Mouse (Mus musculus) gastrocnemius, postnatal 25 days (tissue): ENCODE results near the gene Zswim1. TPM values are rescaled to one million over a fixed set of nuclear protein-coding genes. Genes with fewer than 3 reads are reported as not detected.
A peak's percentile ranks its signal among the peaks of the same experiment; 100 is the strongest.
"Not testable (repeated sequence)": the region's sequence is repeated elsewhere in the genome, so short reads cannot be mapped to it uniquely, and the experiment has no call there.

Source experiments
- DNase-seq: peaks from one replicate; pipeline ENCODE4 v3.0.0; 2022
- total RNA-seq, 2 experiments: library from RNA; stranded (reverse); gene quantifications; 1 replicate in 1 of 2; 2 replicates in 1 of 2; pipeline ENCODE4 v1.2.3; 2021

Zswim1 gene
- total RNA-seq, 2 experiments from 2014 or later = 3.7 to 3.8 TPM

DNA sequence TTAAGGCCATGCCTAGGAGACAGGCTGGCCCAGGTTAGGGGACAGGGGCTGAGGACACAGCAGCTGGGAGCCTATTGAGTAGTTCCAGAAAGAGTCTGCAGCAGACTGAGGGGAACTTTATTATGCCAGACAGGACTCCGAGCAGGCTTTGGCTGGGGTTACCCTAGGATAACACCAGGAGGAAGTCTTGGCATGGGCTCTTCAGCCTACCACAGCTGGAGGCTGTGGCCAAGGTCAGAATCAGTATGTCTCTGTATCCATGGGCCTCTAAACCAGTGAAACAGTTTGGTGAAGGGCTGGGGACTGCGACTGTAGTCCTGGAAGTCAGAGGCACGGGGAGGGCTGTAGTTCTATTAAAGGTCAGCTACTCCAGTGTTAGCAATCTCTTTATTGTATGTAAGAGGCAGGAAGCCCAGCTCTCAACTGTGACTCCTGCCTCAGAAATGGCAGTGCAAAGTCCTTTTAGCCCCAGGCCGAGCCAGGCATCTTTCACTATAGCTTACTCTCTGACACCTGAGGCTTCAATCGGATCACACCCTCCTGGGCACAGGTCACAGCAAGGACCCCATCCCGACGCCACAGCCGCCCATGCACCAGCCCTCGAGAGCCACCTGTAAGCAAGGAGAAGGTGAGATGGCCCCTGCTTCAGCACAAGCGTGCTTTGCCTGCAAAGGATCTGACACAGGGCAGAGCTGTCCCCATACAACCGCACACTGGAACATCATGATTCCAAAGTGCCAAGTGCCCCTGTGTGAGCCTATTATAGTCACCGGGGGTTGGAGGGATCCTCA is 29.9 kb upstream of the Zswim1 start:
- no peak for DNase-seq

DNA sequence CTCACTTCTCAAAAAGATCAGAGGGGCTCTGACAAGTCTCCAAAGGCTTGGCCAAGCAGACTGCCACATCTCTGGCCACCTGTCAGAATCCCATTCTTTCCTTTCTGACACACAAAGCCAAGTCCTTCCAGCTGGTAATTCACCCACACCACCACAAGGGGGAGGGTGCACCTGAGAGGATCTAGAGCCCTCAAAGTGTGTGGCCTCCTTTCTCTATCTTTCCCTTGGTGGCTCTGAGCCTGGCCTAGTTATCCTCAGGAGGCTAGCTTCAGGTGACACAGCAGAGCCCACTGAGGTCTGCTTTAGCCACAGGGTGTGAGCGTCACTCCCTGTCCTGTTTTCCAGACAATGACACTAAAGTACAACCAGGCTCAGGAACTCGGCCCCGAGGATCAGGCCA is 29.2 kb upstream of the Zswim1 start:
- DNase-seq = peak; percentile 35

- DNase-seq = no peak
These were observed 28.7 kb upstream of the Zswim1 start for GRCm38 (mm10) chr2:164793772-164794171.

DNA sequence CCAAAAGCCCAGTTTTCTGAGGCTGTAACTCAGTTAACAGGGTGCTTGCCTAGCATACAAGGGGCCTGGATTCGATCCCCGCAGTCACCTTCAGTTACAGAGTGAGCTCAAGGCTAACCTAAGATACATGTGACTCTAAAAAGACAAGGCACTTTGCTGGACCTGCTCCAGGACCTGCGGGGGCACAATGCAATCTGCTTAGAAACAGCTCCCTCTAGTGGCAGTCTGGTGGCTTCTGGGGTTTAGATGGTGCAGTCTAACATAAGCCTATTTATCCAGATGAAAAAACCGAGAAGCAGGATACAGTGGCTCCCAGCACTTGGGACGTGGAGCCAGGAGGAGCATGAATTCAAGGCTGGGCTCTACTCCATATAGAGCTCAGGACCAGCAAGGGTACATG is 28.2 kb upstream of the Zswim1 start:
- peak; percentile 69 for DNase-seq

DNA sequence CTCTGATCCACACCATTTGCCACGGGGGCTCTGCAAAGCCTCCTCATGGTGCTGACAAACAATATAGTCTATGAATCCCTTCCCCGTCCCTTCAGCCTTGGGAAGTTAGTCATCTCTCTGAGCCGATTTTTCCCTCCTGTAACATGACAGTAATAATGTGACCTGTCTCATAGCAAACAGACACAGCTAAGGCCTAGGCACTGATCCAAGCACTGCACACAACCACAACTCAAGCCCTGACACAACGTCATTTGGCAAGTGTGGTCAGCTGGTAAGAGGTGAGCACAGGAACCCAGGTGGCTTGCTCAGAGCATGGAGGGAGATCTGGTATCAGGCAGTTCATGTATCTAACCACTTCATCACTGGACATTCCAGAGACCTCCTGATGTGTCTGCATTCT is 26.6 kb upstream of the Zswim1 start:
- no peak for DNase-seq

GRCm38 (mm10) chr2:164798554-164798953 is 23.9 kb upstream of the Zswim1 start:
- DNase-seq = not testable (repeated sequence)

DNA sequence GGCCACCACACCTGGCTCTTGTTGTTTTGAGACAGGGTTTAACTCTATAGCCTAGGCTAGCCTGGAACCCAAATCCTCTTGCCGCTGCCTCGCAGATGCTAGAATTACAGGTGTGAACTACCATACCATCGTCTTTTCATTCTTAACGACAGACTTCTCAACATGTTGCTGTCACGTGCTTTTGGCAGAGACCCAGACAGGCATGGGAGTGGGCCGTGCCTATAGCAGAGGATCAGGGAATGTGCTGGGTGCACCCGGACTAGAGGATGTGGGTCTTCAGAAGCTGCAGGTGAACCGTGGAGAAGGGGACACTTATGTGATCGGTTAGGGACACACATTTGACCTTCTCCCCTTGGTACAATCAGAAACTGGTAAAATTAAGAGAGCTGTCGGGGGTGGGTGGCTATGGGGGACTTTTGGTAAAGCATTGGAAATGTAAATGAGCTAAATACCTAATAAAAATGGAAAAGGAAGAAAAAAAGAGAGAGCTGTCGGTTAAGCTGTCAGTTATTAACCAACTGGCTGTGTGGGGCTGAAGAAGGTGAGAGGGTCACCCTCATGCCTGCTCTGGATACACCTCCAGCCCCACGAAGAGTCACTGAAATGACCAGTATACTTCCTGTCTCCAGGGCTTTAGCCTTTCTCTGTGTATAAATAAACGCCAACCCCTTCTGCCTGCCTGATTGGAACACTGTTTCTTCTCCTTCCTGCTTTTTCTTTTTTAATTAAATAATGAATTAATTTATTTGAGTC is 22.1 kb upstream of the Zswim1 start:
- no peak for DNase-seq

DNA sequence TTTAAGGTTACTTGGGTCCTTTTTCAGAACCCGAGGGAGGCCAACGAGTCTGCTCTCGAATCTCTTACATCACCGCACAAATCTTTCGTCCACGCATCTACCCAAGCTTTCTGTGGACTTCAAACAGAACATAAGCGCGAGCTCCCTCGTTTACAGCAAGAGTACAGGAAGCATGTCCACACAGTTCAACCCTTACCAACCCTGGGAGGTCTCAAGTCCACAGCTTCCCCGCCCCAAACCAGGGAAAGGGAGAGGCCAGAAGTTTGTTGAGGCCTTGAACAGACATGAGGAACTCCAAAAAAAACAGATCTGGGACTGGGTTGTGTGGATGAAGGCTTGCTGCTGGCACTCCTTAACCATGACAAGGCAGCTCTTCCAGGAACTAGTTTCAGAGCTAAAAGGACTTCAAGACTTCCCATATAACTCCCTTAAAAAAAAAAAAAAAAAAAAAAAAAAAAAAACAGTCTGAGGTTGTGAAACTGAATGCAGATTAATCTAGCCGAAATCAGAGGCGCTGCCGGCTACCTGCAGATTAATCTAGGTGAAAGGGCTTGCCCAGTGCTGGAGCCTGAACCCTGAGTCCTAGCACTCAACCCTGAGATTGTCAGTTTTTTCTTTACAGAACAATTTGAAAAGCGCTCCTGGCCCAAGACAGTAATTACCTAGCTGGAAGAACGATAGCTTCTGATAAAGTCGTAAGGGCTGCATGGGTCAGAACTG is 19.1 kb upstream of the Zswim1 start:
- no peak for DNase-seq

- DNase-seq = no peak
These were observed 18.6 kb upstream of the Zswim1 start for GRCm38 (mm10) chr2:164803921-164804313.

- DNase-seq = peak; percentile 96
These were observed 17.8 kb upstream of the Zswim1 start, which contains the start of the genes Acot8 and Zswim3 for GRCm38 (mm10) chr2:164804533-164805331. Gene Acot8, minus strand, starts transcription at chr2:164804882. Gene Zswim3, plus strand, starts transcription at chr2:164805098.

GRCm38 (mm10) chr2:164805332-164805718 is 17.2 kb upstream of the Zswim1 start:
- DNase-seq = no peak

DNA sequence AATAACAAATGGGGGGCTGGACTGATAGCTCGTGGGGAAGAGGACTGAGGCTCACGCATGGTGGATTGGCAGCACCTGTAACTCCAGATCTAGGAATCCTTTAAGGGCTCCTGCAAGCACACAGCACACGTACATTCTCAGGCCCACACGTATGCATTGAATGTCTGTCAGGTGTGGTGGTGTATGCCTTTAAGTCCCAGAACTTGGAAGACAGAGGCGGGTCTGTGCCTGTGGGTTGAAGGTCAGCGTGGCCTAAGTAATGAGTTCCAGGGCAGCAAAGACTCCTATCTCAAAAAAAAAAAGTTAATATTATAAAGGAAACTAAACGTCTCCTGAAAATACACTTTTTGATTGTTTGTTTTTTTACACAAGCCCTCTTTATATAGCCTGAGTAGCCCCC is 15.9 kb upstream of the Zswim1 start:
- no peak for DNase-seq

DNA sequence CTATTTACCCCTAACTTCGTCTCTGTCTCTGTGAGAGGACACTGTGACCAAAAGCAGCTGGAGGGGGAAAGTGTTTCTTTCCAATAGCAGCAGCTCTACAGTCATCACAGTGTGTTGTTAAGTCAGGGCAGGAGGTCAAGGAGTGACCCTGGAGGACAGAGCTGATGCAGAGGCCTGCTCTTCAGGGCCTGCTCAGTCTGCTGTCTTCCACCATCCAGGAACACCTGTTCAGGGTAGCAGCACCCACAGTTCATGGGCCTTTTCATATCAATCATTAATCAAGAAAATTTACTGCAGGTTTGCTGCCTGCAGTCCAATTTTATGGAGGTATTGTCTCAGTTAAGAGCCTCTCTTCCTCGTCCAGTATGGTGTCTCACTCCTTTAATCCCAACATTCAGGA is 8.9 kb upstream of the Zswim1 start:
- no peak for DNase-seq

- DNase-seq = no peak
These were observed 7.1 kb upstream of the Zswim1 start for GRCm38 (mm10) chr2:164815348-164815747.

- no peak for DNase-seq
These were observed 6.7 kb upstream of the Zswim1 start for GRCm38 (mm10) chr2:164815821-164816220.

DNA sequence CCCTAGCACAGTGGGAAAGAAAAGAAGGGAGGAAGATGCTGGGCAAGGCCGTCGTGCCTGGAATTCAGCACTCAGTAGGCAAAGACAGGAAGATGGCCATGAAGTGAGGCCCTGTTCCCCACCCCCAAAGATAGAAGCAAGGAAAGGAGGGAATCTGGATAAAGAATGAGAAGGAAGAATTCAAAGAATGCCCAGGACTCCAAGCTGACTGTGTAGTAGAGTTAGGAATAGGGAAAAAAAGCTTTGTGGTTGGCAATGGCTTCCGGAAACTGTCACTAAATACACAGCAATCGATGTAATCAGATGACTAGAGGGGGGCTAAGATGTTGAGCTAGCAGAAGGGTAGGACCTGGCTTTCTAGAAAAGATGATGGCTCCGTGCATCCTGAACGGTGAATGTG is 5.3 kb upstream of the Zswim1 start:
- DNase-seq = no peak

DNA sequence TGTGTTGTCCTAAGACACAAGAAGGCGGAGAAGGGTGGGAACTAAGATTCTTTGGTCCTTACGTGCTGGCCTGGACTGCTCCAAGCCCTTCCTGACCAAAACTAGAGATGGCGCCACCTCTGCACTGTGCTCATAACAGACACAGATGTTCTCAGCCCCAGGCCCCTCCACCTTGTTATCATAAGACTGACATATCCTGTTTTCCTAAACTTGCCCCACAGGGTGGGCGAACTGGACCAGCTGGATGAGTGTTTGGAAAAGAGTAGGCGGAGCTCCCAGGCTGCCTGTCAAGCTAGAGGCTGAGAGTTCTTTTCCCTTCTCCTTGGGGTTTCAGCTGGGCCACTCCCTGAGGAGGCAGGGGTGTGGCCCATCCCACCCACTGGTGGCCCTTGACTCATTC is 4.8 kb upstream of the Zswim1 start:
- DNase-seq = no peak

DNA sequence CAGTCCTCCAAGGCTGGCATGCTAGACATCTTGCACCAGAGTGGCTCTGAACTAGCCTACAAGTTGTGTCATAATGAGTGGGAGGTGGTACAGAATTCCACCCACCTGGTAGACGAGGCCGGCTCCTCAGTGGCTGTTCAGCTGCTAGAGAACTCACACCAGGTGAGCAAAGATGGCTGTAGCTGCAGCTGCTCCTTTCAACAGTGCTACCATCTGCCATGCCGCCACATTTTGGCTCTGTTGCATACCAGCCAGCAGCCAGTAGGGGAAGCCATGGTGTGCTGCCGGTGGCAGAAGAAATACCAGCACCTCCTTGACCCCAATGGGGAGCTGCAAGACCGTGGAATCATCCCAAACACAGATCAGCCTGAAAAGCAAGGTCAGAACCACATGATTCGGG is 1.4 kb upstream of the Zswim1 start:
- DNase-seq = no peak

DNA sequence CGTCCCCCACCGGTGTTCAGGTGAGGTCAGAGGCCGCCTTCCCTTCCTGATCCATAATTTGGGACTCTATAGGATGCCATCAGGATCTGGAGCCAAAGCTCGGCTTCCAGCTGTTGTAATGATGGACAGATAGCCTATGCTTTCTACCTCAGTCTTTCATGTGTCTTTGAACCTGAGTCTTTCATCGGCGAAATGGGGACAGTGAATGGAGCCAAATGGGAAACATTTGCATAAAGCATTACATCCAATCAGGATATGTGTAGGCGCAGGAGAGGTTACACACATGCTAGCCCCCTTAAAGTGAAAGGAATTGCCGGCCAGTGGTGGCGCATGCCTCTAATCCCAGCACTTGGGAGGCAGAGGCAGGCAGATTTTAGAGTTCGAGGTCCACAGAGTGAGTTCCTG is 697 bp downstream of the Zswim1 start:
- DNase-seq = no peak

DNA sequence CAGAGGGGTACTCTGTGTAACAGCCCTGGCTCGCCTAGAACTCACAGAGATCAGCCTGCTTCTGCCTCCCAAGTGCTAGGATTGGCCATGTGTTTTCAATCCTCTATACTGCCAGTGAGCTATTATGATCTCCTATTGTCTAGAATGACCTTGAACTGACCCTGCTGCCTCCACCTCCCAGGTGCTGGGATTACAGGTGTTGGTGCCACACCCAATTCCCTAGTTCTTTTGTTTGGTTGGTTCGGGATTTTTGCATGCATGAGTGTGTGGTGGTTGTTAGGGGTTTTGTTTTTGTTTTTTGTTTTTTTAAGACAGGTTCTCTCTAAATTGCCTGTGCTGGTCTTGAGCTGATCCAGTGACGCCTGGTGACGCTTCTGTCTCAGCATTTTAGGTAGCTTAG is 1.5 kb downstream of the Zswim1 start:
- DNase-seq = no peak

- no peak for DNase-seq
These were observed 3.0 kb downstream of the Zswim1 start for GRCm38 (mm10) chr2:164825521-164825920.
